ENCODE assay signal across 11 mouse cellular contexts in genomic region chr13:63256146-63256545, GRCm38 (mm10).
DNase-seq lines count a peak whose midpoint lies in the region; ATAC-seq and TF ChIP-seq lines count a peak whose summit lies in the region.
"Had no signal": no experiment of that assay in that cellular context is flagged by ENCODE, and none has a peak within 500 bp of the region (broad histone marks: within the 10 kb centered on the region; RNA-seq: fewer than 3 reads in every experiment).

No protein-coding gene starts in this region.

- H3K4me1 ChIP-seq in brown adipose tissue, adult 24 weeks (ENCODE audit: control insufficient read depth, insufficient read depth, insufficient read length, low read length) = peaks cover 56% of the 10 kb centered on the region
- H3K4me1 ChIP-seq in limb, embryonic 15.5 days = peaks cover 82% of the 10 kb centered on the region

- DNase-seq in heart, adult 11 months = peak; percentile 93
- DNase-seq in heart, postnatal 4 days = no peak
- DNase-seq in layer of hippocampus, adult 2 months (ENCODE audit: low spot score in 2 of 2) = no peak
- no peak for DNase-seq in layer of hippocampus, postnatal 25 days (ENCODE audit: extremely low spot score in 1 of 2, low spot score in 1 of 2)
- no peak for DNase-seq in c-Kit-positive CD71-positive TER-119-positive erythroid progenitor cells, embryonic 14.5 days (ENCODE audit: low spot score)
- no peak for DNase-seq in left cerebral cortex, adult 8-10 months (ENCODE audit: low spot score in 2 of 2)
- DNase-seq: left cerebral cortex, postnatal 4 days; spleen, adult 18-20 months had no signal

- no peak overlapping the region for H3K4me2 ChIP-seq in limb, embryonic 15.5 days

- H3K9me3 ChIP-seq in limb, embryonic 15.5 days = no peaks in the 10 kb centered on the region

- no peaks in the 10 kb centered on the region for H3K27me3 ChIP-seq in limb, embryonic 15.5 days

- no peak for ATAC-seq in limb, embryonic 15.5 days (ENCODE audit: insufficient number of reproducible peaks, low FRiP score, low TSS enrichment, low read depth)
- ATAC-seq: midbrain, embryonic 16.5 days had no signal

- H3K4me3 ChIP-seq in layer of hippocampus, adult 2 months = no peak overlapping the region
- no peak overlapping the region for H3K4me3 ChIP-seq in brown adipose tissue, adult 24 weeks (ENCODE audit: insufficient read depth, low read depth, low read length)
- H3K4me3 ChIP-seq in limb, embryonic 15.5 days = no peak overlapping the region

- peak overlapping the region; percentile 24 for H3K27ac ChIP-seq in layer of hippocampus, adult 2 months
- peak overlapping the region; percentile 87 for H3K27ac ChIP-seq in brown adipose tissue, adult 24 weeks (replicated peaks; ENCODE audit: low read depth, low read length)
- H3K27ac ChIP-seq in limb, embryonic 15.5 days = peak overlapping the region; percentile 57; the same call in 1 of the 2 replicates

- H3K9ac ChIP-seq in limb, embryonic 15.5 days = no peak overlapping the region

- H3K36me3 ChIP-seq in limb, embryonic 15.5 days = peaks cover 27% of the 10 kb centered on the region

- no peak for TF ChIP-seq CTCF in layer of hippocampus, adult 2 months (conservative IDR thresholded peaks at IDR 0.05)

- 71% methylated on average over 6 of the region's 6 CpGs for WGBS in limb, embryonic 15.5 days

Comparison
In these comparisons a context has a peak if more than half of its experiments do, and no peak if none do; other contexts are left out.
1. H3K27ac ChIP-seq: peak in every context shown above with its lines; median percentile 87 in brown adipose tissue, adult 24 weeks; 57 in limb, embryonic 15.5 days; 24 in layer of hippocampus, adult 2 months.